Mouse (Mus musculus) heart, embryonic 12.5 days (tissue): ENCODE results near the gene Poglut1. TPM values are rescaled to one million over a fixed set of nuclear protein-coding genes. Genes with fewer than 3 reads are reported as not detected.

Experiments used
- ATAC-seq: fragments of 200-750 bp; cut with Nextera tagmentation; 2 replicates; pipeline ENCODE4 v1.8.0; 2017; ENCODE audit warnings: moderate TSS enrichment, moderate library complexity; ENCODE audit not compliant: insufficient number of reproducible peaks, low FRiP score
- H3K27ac ChIP-seq: fragments of 300-500 bp; sonication (generic); 2 replicates; pipeline ENCODE4 v1.5.1; 2016; ENCODE audit warnings: mild to moderate bottlenecking, moderate library complexity; ENCODE audit not compliant: poor library complexity, severe bottlenecking
- H3K27me3 ChIP-seq: fragments of 300-500 bp; sonication (generic); replicated peaks from 2 replicates; pipeline ENCODE4 v1.6.1; 2016; ENCODE audit warnings: mild to moderate bottlenecking, moderate library complexity
- H3K36me3 ChIP-seq: fragments of 300-500 bp; sonication (generic); 2 replicates; pipeline ENCODE4 v1.6.1; 2016; ENCODE audit warnings: mild to moderate bottlenecking, moderate library complexity
- H3K4me1 ChIP-seq: fragments of 300-500 bp; sonication (generic); replicated peaks from 2 replicates; pipeline ENCODE4 v1.6.1; 2016; ENCODE audit warnings: mild to moderate bottlenecking
- H3K4me2 ChIP-seq: fragments of 300-500 bp; sonication (generic); 2 replicates; pipeline ENCODE4 v1.6.1; 2016; ENCODE audit warnings: mild to moderate bottlenecking, moderate library complexity
- H3K4me3 ChIP-seq: fragments of 300-500 bp; sonication (generic); 2 replicates; pipeline ENCODE4 v1.5.1; 2016; ENCODE audit warnings: mild to moderate bottlenecking
- H3K9ac ChIP-seq: fragments of 300-500 bp; sonication (generic); 2 replicates; pipeline ENCODE4 v1.6.1; 2016; ENCODE audit warnings: mild to moderate bottlenecking, moderate library complexity
- H3K9me3 ChIP-seq: fragments of 300-500 bp; sonication (generic); replicated peaks from 2 replicates; pipeline ENCODE4 v1.6.1; 2016; ENCODE audit warnings: mild to moderate bottlenecking, moderate library complexity
- WGBS: fragments of 180-500 bp; shearing (Covaris S2); methylation state at CpG from one replicate; pipeline ENCODE4 v1.1.7; 2016; 5-methylcytosine and 5-hydroxymethylcytosine counted together
- polyA plus RNA-seq: library from polyadenylated mRNA; unstranded; fragments of >200 nt; fragmentation: Nextera tagmentation; extraction: Ambion mirVana; gene quantifications from 2 replicates; pipeline ENCODE4 v1.2.1, GENCODE M21; 2016

The Poglut1 gene
- 40.5 and 42.0 TPM in 2 replicates for polyA plus RNA-seq

GRCm38 (mm10) chr16:38549479-38550396 lies at the start of gene Poglut1:
Gene Poglut1 (minus strand): TSS chr16:38550258.
- WGBS: 3% methylated on average over 54 of the region's 54 CpGs
- H3K27ac ChIP-seq: no peak within 1 kb of the TSS
- H3K9ac ChIP-seq: peak within 1 kb of the TSS; percentile 75
- peaks cover 8% of the 10 kb centered on the region; the same call in 1 of the 2 replicates for H3K4me1 ChIP-seq
- peak; percentile 85 for ATAC-seq
- H3K9me3 ChIP-seq: no peaks in the 10 kb centered on the region
- peaks cover 14% of the 10 kb centered on the region for H3K27me3 ChIP-seq
- H3K4me3 ChIP-seq: peak within 1 kb of the TSS; percentile 66
- H3K36me3 ChIP-seq: peaks cover 25% of the 10 kb centered on the region
- peak within 1 kb of the TSS; percentile 77 for H3K4me2 ChIP-seq

GRCm38 (mm10) chr16:38598986-38599680 lies 49.1 kb upstream of the Poglut1 start:
- Histone ChIP-seq H3K27me3 (no peaks in the 10 kb centered on the region), H3K4me3 (no peak overlapping the region), H3K9me3 (no peaks in the 10 kb centered on the region), H3K36me3 (peaks cover 66% of the 10 kb centered on the region), H3K27ac (no peak overlapping the region), H3K4me2 (no peak overlapping the region), H3K9ac (no peak overlapping the region), H3K4me1 (no peaks in the 10 kb centered on the region)
- 64% methylated on average over 11 of the region's 11 CpGs for WGBS
- ATAC-seq: no peak

GRCm38 (mm10) chr16:38596651-38597050 lies 46.6 kb upstream of the Poglut1 start:
- Histone ChIP-seq H3K4me2 (no peak overlapping the region), H3K4me3 (no peak overlapping the region), H3K36me3 (peaks cover 56% of the 10 kb centered on the region), H3K27me3 (no peaks in the 10 kb centered on the region), H3K9me3 (no peaks in the 10 kb centered on the region), H3K9ac (no peak overlapping the region), H3K4me1 (no peaks in the 10 kb centered on the region), H3K27ac (no peak overlapping the region)
- 84% methylated on average over 2 of the region's 2 CpGs for WGBS
- ATAC-seq: no peak

GRCm38 (mm10) chr16:38596099-38596498 lies 46.0 kb upstream of the Poglut1 start:
- H3K36me3 ChIP-seq: peaks cover 55% of the 10 kb centered on the region
- H3K4me2 ChIP-seq: no peak overlapping the region
- H3K27me3 ChIP-seq: no peaks in the 10 kb centered on the region
- 78% methylated on average over 2 of the region's 2 CpGs for WGBS
- H3K9me3 ChIP-seq: no peaks in the 10 kb centered on the region
- no peak overlapping the region for H3K4me3 ChIP-seq
- no peak for ATAC-seq
- no peaks in the 10 kb centered on the region for H3K4me1 ChIP-seq
- no peak overlapping the region for H3K9ac ChIP-seq
- H3K27ac ChIP-seq: no peak overlapping the region

GRCm38 (mm10) chr16:38594435-38594834 lies 44.4 kb upstream of the Poglut1 start:
- 43% methylated on average over 1 of the region's 1 CpGs for WGBS
- no peaks in the 10 kb centered on the region for H3K9me3 ChIP-seq
- no peak overlapping the region for H3K9ac ChIP-seq
- H3K27me3 ChIP-seq: no peaks in the 10 kb centered on the region
- H3K27ac ChIP-seq: no peak overlapping the region
- peaks cover 49% of the 10 kb centered on the region for H3K36me3 ChIP-seq
- ATAC-seq: no peak
- no peaks in the 10 kb centered on the region for H3K4me1 ChIP-seq
- H3K4me3 ChIP-seq: no peak overlapping the region
- no peak overlapping the region for H3K4me2 ChIP-seq

GRCm38 (mm10) chr16:38592946-38593345 lies 42.9 kb upstream of the Poglut1 start:
- ATAC-seq: no peak
- Histone ChIP-seq H3K27ac (no peak overlapping the region), H3K4me2 (no peak overlapping the region), H3K4me3 (no peak overlapping the region), H3K9ac (no peak overlapping the region), H3K4me1 (no peaks in the 10 kb centered on the region), H3K36me3 (peaks cover 52% of the 10 kb centered on the region), H3K9me3 (no peaks in the 10 kb centered on the region), H3K27me3 (no peaks in the 10 kb centered on the region)
- 91% methylated on average over 4 of the region's 4 CpGs for WGBS

- Histone ChIP-seq H3K9ac (no peak overlapping the region), H3K27ac (no peak overlapping the region), H3K27me3 (no peaks in the 10 kb centered on the region), H3K36me3 (peaks cover 60% of the 10 kb centered on the region), H3K4me1 (no peaks in the 10 kb centered on the region), H3K9me3 (no peaks in the 10 kb centered on the region), H3K4me2 (no peak overlapping the region), H3K4me3 (no peak overlapping the region)
- no peak for ATAC-seq
- 85% methylated on average over 12 of the region's 12 CpGs for WGBS
Observed at GRCm38 (mm10) chr16:38592026-38592678, 42.1 kb upstream of the Poglut1 start.

GRCm38 (mm10) chr16:38591506-38591905 lies 41.4 kb upstream of the Poglut1 start:
- no peak for ATAC-seq
- H3K4me2 ChIP-seq: no peak overlapping the region
- peaks cover 64% of the 10 kb centered on the region for H3K36me3 ChIP-seq
- no peaks in the 10 kb centered on the region for H3K9me3 ChIP-seq
- H3K27me3 ChIP-seq: no peaks in the 10 kb centered on the region
- no peak overlapping the region for H3K9ac ChIP-seq
- no peak overlapping the region for H3K27ac ChIP-seq
- H3K4me1 ChIP-seq: no peaks in the 10 kb centered on the region
- H3K4me3 ChIP-seq: no peak overlapping the region
- 61% methylated on average over 3 of the region's 3 CpGs for WGBS

GRCm38 (mm10) chr16:38587572-38587971 lies 37.5 kb upstream of the Poglut1 start:
- Histone ChIP-seq H3K27ac (no peak overlapping the region), H3K9ac (no peak overlapping the region), H3K4me1 (no peaks in the 10 kb centered on the region), H3K4me2 (no peak overlapping the region), H3K9me3 (no peaks in the 10 kb centered on the region), H3K36me3 (peaks cover 82% of the 10 kb centered on the region), H3K27me3 (no peaks in the 10 kb centered on the region), H3K4me3 (no peak overlapping the region)
- ATAC-seq: no peak
- 94% methylated on average over 4 of the region's 4 CpGs for WGBS

GRCm38 (mm10) chr16:38587163-38587562 lies 37.1 kb upstream of the Poglut1 start:
- Histone ChIP-seq H3K4me2 (no peak overlapping the region), H3K9me3 (no peaks in the 10 kb centered on the region), H3K27me3 (no peaks in the 10 kb centered on the region), H3K4me1 (no peaks in the 10 kb centered on the region), H3K36me3 (peaks cover 82% of the 10 kb centered on the region), H3K9ac (no peak overlapping the region), H3K4me3 (no peak overlapping the region), H3K27ac (no peak overlapping the region)
- ATAC-seq: no peak
- 73% methylated on average over 5 of the region's 5 CpGs for WGBS

GRCm38 (mm10) chr16:38585186-38585585 lies 35.1 kb upstream of the Poglut1 start:
- Histone ChIP-seq H3K9me3 (no peaks in the 10 kb centered on the region), H3K4me2 (no peak overlapping the region), H3K27ac (no peak overlapping the region), H3K27me3 (no peaks in the 10 kb centered on the region), H3K9ac (no peak overlapping the region), H3K4me3 (no peak overlapping the region), H3K36me3 (peaks cover 85% of the 10 kb centered on the region), H3K4me1 (no peaks in the 10 kb centered on the region)
- no peak for ATAC-seq
- WGBS: 84% methylated on average over 5 of the region's 5 CpGs
